Mouse (Mus musculus) hindbrain, embryonic 10.5 days (tissue): Measurements from ENCODE around the gene Garnl3. TPM values are rescaled to one million over a fixed set of nuclear protein-coding genes. Genes with fewer than 3 reads are reported as not detected.

Experiments used
- DNase-seq: peaks from one replicate; pipeline ENCODE4 v3.0.0-alpha.2; 2017; ENCODE audit warnings: low spot score
- H3K27ac ChIP-seq: fragments of 300-500 bp; sonication (generic); 2 replicates; pipeline ENCODE4 v1.5.1; 2016; ENCODE audit warnings: mild to moderate bottlenecking, moderate library complexity
- H3K27me3 ChIP-seq: fragments of 300-500 bp; sonication (generic); 2 replicates; pipeline ENCODE4 v1.6.1; 2016; ENCODE audit warnings: mild to moderate bottlenecking; ENCODE audit not compliant: poor library complexity, insufficient read depth, severe bottlenecking
- H3K36me3 ChIP-seq: fragments of 300-500 bp; sonication (generic); 2 replicates; pipeline ENCODE4 v1.6.1; 2016; ENCODE audit warnings: mild to moderate bottlenecking, moderate library complexity
- H3K4me1 ChIP-seq: fragments of 300-500 bp; sonication (generic); replicated peaks from 2 replicates; pipeline ENCODE4 v1.6.1; 2016; ENCODE audit warnings: mild to moderate bottlenecking
- H3K4me3 ChIP-seq: fragments of 300-500 bp; sonication (generic); 2 replicates; pipeline ENCODE4 v1.5.1; 2016; ENCODE audit warnings: mild to moderate bottlenecking, moderate library complexity
- H3K9me3 ChIP-seq: fragments of 300-500 bp; sonication (generic); 2 replicates; pipeline ENCODE4 v1.6.1; 2016; ENCODE audit warnings: mild to moderate bottlenecking, moderate library complexity
- WGBS: fragments of 180-500 bp; shearing (Covaris S2); methylation state at CpG from one replicate; pipeline ENCODE4 v1.1.7; 2016; 5-methylcytosine and 5-hydroxymethylcytosine counted together
- polyA plus RNA-seq: library from polyadenylated mRNA; unstranded; fragments of >200 nt; fragmentation: Nextera tagmentation; extraction: Ambion mirVana; gene quantifications from 2 replicates; pipeline ENCODE4 v1.2.1, GENCODE M21; 2016

The Garnl3 gene
- polyA plus RNA-seq, 1 experiment from 2014 or later: 14.5 TPM

DNA sequence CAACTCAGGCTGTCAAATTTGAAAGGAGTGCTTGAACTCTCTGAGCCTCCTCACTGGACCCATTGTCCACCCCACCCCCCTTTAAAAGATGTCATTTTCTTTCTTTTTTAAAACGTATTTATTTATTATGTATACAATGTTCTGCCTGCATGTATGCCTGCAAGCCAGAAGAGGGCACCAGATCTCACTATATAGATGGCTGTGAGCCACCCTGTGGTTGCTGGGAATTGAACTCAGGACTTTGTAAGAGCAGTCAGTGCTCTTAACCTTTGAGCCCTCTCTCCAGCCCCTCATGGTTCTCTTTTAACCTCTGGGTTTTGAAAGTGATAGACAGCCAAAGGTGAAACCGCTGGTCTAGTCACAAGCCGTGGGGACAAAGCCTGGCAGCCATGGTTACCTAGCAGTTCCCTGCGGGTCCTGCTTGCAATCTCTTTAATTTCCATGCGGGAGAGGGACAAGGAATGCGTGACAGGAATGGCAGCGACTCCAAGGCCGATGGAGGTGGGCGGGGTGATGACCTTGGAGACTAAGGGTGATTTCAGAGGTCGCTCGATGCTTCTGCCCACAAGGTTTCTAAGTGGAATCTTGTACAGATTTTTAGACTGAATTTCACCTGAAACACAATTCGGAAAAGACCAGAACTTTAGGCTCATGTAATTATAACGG, 141.2 kb downstream of the Garnl3 start:
- no peak for DNase-seq
- 52% methylated on average over 13 of the region's 13 CpGs for WGBS

DNA sequence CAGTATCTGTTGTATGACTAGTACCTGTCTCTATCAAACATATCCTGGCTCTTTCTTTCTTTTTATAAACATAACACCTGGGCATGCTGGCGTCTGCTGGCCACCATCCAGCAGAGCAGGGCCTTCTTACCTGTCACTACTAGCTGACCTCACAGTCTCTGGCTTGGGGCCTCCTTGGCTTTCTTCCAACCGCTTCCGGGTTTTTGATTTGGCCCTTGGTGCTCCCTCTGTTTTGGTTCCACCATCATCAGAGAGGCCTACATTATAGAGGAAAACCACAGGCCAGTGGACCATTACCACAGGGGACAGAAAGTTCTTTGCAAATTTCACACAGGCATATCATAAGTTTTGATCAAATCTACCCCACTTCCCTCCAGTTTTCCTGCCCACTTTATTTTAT, 142.1 kb downstream of the Garnl3 start:
- Histone ChIP-seq H3K4me1 (peaks cover 3% of the 10 kb centered on the region; the same call in 1 of the 2 replicates), H3K4me3 (no peak overlapping the region), H3K36me3 (no peaks in the 10 kb centered on the region), H3K27ac (no peak overlapping the region), H3K9me3 (no peaks in the 10 kb centered on the region), H3K27me3 (no peaks in the 10 kb centered on the region)
- WGBS: 78% methylated on average over 3 of the region's 3 CpGs
- DNase-seq: no peak

More for the DNA sequence above, 141.2 kb downstream of the Garnl3 start:
- no peak overlapping the region for H3K27ac ChIP-seq
- H3K27me3 ChIP-seq: no peaks in the 10 kb centered on the region
- peaks cover 3% of the 10 kb centered on the region; the same call in 1 of the 2 replicates for H3K4me1 ChIP-seq
- no peak overlapping the region for H3K4me3 ChIP-seq
- no peaks in the 10 kb centered on the region for H3K36me3 ChIP-seq
- H3K9me3 ChIP-seq: no peaks in the 10 kb centered on the region

DNA sequence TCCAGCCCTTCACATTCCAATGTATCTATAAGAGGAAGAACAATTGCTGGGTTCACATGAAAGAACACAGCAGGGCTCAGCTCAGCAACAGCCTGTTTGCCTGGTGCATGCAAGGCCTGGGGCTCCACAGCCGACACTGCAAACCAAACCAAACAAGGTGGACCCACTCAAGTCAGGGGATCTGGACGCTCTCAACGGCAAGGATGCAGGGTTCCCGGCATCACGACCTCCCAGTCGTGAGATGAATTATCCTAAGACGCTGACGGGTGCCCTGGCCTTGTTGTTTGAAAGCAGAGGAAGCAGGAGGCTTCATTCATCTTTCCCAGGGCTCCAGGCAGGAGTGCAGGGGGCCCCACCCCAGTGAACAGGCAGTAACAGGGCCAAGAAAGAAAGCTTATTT, 145.6 kb downstream of the Garnl3 start:
- H3K27me3 ChIP-seq: no peaks in the 10 kb centered on the region
- H3K27ac ChIP-seq: no peak overlapping the region
- no peaks in the 10 kb centered on the region for H3K9me3 ChIP-seq
- no peaks in the 10 kb centered on the region for H3K36me3 ChIP-seq
- WGBS: 67% methylated on average over 8 of the region's 8 CpGs
- DNase-seq: no peak
- H3K4me3 ChIP-seq: no peak overlapping the region
- H3K4me1 ChIP-seq: peaks cover 23% of the 10 kb centered on the region

DNA sequence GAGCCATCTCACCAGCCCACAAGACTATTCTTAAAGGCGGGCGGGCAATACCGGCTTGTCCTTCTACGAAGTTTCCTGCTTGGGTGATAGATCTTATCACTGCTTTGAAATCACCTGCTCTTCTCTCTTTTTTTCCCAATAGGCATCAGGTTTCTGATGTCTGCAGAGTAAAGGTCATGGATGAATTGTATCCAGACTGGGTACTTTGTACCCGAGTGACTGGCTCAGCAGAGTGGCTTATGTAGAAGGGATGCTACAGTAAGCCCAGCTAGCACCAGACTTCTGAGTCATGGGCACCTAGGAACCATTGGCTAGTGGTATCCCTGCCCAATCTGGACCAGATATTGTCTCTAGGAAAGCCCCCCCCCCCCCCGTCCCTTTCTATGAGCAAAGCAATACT, 147.8 kb downstream of the Garnl3 start:
- Histone ChIP-seq H3K4me3 (no peak overlapping the region), H3K36me3 (no peaks in the 10 kb centered on the region), H3K9me3 (no peaks in the 10 kb centered on the region), H3K27me3 (no peaks in the 10 kb centered on the region), H3K27ac (no peak overlapping the region), H3K4me1 (peaks cover 31% of the 10 kb centered on the region)
- no peak for DNase-seq
- WGBS: 58% methylated on average over 6 of the region's 6 CpGs

DNA sequence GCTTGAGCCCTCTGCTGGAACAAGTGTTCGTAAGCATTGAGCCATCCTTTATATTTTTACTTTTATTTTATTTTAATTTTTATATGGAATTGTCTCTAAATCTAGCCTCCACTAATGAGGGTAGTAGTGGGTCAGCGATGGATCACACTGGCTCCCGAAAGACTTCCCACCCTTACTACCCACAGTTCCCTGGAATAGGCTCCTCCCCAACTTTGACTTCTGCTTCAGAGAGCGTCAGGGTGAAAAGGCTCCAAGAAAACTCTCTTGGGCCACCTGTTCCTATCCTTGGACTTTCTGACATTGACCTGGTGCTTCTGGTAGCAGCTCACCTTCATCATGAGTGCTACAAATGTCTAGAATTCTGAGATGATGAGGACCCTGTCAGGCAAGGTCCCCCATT, 148.8 kb downstream of the Garnl3 start:
- Histone ChIP-seq H3K27me3 (no peaks in the 10 kb centered on the region), H3K9me3 (no peaks in the 10 kb centered on the region), H3K4me1 (peaks cover 35% of the 10 kb centered on the region), H3K27ac (peak overlapping the region; percentile 69), H3K4me3 (peak overlapping the region; percentile 87), H3K36me3 (no peaks in the 10 kb centered on the region)
- 4% methylated on average over 4 of the region's 4 CpGs for WGBS
- no peak for DNase-seq

DNA sequence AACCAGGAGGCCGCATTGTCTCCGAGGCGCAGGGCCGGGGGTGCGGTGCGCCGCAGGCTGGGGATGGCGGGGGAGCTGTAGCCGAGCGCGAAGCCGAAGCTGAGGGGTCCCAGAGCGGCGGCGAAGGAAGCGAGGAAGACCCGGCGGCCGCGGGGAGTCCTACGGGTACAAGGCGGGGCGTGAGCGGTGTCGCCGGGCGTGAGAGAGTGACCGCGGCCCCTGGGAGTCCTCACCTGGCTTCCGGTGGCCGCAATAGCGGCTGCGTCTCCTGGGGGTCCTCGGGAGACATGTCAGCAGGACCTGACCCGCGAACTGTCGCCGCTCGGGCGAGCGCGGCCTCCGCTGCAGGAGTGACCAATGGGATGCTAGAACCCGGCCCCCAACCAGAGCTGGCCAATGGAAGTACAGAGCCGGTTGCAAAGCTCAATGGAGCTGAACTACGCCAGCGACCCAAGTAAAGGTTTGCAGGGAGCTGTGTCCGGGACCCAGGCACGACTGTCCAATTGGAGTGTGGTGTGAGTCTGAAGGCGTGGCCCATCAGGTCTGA, 149.7 kb downstream of the Garnl3 start, which contains the start of gene Slc2a8:
TSS of gene Slc2a8 (minus strand) at position 359 of the 547 bp plus-strand sequence.
- H3K9me3 ChIP-seq: no peaks in the 10 kb centered on the region
- no peaks in the 10 kb centered on the region for H3K36me3 ChIP-seq
- peaks cover 37% of the 10 kb centered on the region for H3K4me1 ChIP-seq
- H3K4me3 ChIP-seq: peak within 1 kb of the TSS; percentile 87
- no peaks in the 10 kb centered on the region for H3K27me3 ChIP-seq
- under 1% methylated on average over 50 of the region's 50 CpGs for WGBS
- DNase-seq: peak; percentile 95
- H3K27ac ChIP-seq: peak within 1 kb of the TSS; percentile 89

DNA sequence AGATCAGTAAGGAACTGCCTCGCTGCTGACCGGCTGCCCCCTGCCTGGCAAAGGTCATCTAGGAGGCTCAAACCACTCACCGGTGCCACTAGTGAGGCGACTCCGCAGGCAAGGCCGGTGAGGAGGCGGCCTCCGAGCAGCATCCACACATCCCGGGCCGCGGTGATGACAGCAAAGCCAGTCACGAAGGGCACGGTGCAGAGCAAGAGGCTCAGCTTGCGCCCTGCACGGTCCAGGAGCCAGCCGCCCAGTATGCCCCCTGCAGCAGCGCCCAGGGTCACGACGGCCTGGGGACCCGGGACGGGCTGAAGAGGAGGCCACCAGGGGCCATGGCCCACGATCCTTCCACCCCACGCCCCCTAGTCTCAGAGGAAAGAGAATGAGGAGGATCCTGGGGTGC, 150.2 kb downstream of the Garnl3 start:
- H3K36me3 ChIP-seq: peaks cover under 1% of the 10 kb centered on the region; the same call in 1 of the 2 replicates
- peak overlapping the region; percentile 89 for H3K27ac ChIP-seq
- peak; percentile 37 for DNase-seq
- peaks cover 42% of the 10 kb centered on the region for H3K4me1 ChIP-seq
- H3K27me3 ChIP-seq: no peaks in the 10 kb centered on the region
- H3K4me3 ChIP-seq: peak overlapping the region; percentile 87
- H3K9me3 ChIP-seq: no peaks in the 10 kb centered on the region
- 1% methylated on average over 23 of the region's 23 CpGs for WGBS

DNA sequence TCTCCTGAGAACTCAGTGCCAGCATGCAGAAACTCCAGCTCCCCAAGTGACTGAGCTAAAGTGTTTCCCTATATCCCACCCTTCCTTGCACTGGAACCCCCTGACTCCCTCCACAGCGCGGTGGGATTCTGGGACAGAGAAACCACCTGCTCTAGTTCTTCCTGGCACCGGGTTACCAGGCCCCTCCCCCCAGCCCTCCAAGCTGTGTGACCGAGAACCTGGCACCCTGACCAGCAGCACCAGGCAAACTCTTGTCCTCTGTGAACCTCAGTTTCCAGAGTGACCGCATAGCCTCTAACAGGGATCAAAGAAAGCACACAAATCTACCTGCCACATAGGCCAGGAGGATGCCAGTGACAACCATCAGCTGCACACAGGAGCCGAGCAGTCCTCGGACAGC, 151.8 kb downstream of the Garnl3 start:
- Histone ChIP-seq H3K36me3 (peaks cover 17% of the 10 kb centered on the region), H3K4me1 (peaks cover 41% of the 10 kb centered on the region), H3K9me3 (no peaks in the 10 kb centered on the region), H3K27ac (no peak overlapping the region), H3K27me3 (no peaks in the 10 kb centered on the region), H3K4me3 (no peak overlapping the region)
- DNase-seq: no peak
- WGBS: 89% methylated on average over 7 of the region's 7 CpGs

DNA sequence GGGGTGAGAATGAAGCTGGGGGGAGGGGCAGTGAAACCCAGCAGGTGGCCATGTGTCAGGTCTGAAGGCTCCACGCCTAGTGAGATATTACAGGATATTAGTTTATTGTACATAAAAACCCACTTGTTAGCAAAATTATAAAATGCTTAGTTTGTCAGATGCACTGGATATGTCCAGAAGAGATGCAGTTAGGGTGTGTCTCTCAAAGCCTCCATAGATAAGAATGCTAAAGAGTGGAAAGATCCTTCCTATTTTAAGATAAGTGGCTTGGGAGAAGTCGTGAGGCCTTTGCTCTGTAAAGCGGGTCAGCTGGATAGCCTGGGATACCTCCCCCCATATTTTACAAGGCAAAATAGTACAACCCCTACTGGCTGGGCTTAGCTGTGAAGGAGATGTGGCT, 152.8 kb downstream of the Garnl3 start:
- Histone ChIP-seq H3K9me3 (no peaks in the 10 kb centered on the region), H3K27me3 (no peaks in the 10 kb centered on the region), H3K4me3 (no peak overlapping the region), H3K27ac (no peak overlapping the region), H3K4me1 (peaks cover 41% of the 10 kb centered on the region), H3K36me3 (peaks cover 27% of the 10 kb centered on the region)
- no peak for DNase-seq
- WGBS: 79% methylated on average over 3 of the region's 3 CpGs

DNA sequence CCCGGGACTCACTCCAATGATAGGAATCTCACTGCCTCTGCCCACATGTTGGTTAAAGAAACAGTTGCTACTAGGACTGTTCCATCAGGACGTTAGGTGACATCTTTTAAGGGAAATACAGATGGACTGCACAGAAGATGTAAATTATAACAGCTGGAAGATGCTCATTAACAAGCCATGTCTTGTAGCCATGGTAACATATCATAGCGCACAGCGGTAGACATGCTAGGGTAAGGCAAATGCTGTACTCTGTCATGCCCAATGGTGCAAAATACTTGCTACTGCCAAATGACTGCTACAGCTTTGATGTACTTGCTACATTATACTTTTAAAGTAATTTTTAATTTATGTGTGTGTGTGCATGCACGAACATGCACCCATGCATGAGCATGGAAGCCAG, 154.3 kb downstream of the Garnl3 start:
- 84% methylated on average over 5 of the region's 5 CpGs for WGBS
- peaks cover 40% of the 10 kb centered on the region for H3K36me3 ChIP-seq
- H3K27me3 ChIP-seq: no peaks in the 10 kb centered on the region
- no peak overlapping the region for H3K27ac ChIP-seq
- no peak for DNase-seq
- no peaks in the 10 kb centered on the region for H3K9me3 ChIP-seq
- H3K4me1 ChIP-seq: peaks cover 32% of the 10 kb centered on the region
- H3K4me3 ChIP-seq: no peak overlapping the region

DNA sequence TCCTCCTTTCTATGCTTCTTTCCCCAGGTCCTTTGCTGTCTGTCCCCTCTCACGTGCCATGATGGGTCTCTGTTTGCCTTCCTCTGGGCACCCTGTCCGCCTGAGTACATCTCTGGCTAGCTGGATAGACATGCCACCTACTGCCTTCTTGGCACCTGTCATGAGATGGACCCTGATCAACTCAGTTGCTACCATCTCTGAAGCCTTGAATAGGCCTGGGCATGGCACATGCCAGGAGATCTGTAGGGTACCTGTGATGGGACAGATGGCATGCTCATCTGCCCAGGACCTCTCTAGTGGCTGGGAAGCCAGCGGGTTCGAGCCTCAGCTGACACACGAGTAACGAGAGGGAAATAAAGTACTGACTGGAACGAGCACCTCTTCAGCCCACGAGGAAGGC, 157.2 kb downstream of the Garnl3 start:
- Histone ChIP-seq H3K4me3 (no peak overlapping the region), H3K27ac (no peak overlapping the region), H3K27me3 (no peaks in the 10 kb centered on the region), H3K36me3 (peaks cover 40% of the 10 kb centered on the region), H3K4me1 (peaks cover 15% of the 10 kb centered on the region; the same call in 1 of the 2 replicates), H3K9me3 (no peaks in the 10 kb centered on the region)
- 91% methylated on average over 8 of the region's 8 CpGs for WGBS
- DNase-seq: no peak

DNA sequence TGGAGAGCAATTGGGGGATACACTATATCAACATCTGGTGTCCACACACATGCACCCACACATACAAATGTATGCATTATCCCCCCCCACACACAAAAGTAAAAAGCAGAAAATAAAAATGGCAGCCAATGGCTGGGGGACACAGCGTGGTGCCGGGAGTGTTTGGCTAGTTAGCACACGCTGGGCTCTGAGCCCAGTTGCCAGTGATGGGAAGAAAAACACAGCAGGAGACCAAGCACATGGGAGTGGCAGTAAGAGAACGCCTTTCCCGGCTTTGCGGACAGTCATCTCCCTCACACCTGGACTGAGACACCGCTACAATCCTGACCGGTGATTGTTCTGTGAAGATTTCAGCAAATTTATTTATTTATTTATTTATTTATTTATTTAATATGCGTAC, 160.2 kb downstream of the Garnl3 start:
- 37% methylated on average over 9 of the region's 9 CpGs for WGBS
- Histone ChIP-seq H3K9me3 (no peaks in the 10 kb centered on the region), H3K27ac (no peak overlapping the region), H3K4me1 (peaks cover 25% of the 10 kb centered on the region), H3K36me3 (peaks cover 39% of the 10 kb centered on the region), H3K4me3 (no peak overlapping the region), H3K27me3 (no peaks in the 10 kb centered on the region)
- DNase-seq: no peak

DNA sequence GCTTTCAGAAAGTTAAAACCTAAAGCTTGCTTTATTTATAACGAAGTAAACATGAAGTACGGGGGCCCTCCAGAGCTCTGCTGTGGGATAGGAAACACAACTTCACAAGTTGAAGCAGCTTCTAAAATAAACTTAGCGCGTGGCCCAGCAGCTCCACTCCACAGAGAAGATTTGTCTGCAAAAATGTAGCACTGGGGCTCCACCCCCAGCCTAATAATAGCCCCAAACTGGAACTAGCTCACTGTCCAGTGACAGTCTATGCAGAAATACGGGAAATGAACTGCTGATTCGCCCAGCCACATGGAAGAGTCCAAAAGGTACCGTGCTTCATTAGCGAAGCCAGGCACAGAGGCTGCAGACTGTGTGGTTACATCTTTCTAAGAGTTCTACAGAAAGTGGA, 162.1 kb downstream of the Garnl3 start:
- no peaks in the 10 kb centered on the region for H3K9me3 ChIP-seq
- peaks cover 26% of the 10 kb centered on the region for H3K36me3 ChIP-seq
- H3K27me3 ChIP-seq: no peaks in the 10 kb centered on the region
- H3K4me3 ChIP-seq: no peak overlapping the region
- DNase-seq: no peak
- H3K27ac ChIP-seq: no peak overlapping the region
- H3K4me1 ChIP-seq: peaks cover 40% of the 10 kb centered on the region
- 86% methylated on average over 8 of the region's 8 CpGs for WGBS
